Mouse (Mus musculus): ENCODE results near the gene 4933407L21Rik.
A peak's percentile ranks its signal among the peaks of the same experiment; 100 is the strongest.

4933407L21Rik gene

DNA sequence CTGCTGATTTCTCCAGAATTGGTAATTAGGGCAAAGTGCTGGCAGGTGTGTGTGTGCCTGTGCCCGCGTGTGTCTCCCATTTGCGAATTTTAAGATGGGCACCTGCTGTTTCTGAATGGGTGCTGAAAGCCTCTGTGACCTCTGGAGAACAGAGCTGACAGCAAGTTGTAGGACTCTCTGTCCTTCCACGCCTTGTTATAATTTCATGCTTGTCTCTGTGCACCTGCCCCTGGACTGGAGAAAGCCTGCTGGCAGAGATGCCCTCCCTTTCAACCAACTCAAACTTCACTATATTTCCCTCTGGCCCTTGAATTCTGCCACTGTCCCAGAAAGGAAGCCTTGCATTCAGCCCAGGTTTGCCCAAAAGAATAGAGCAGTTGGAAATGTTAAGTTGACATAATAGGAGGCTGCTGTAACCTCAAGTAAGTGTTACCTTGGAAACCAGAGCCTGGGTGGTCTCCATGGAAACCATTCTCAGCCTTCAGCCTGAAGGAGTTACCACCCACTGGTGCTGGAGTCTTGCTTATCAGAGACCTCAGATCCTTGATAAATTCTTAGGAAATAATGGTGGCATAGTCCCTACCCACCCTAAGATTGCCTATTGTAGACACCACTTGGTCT is 11.3 kb upstream of the 4933407L21Rik start:
- DNase-seq = no peak

DNA sequence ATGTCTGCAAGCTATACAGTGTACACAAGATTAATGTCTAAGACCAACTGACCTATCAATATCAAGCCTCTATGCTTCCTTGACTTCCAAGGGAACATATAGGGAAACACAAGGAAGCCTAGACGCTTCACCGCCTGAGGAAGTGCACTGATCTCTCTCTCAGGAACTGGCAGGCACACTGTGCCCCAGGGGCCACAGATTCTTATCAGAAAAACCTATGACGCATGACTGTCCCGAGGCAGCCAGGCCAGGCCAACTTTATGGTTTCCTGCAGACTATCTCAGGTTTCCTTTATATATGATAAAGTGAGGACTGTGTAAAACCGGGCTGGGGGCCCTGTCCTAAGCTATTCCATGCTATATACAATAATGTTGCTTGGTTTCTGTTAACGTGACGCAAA is 8.7 kb upstream of the 4933407L21Rik start:
- no peak for DNase-seq

- DNase-seq = no peak
Observed at GRCm38 (mm10) chr1:85921725-85922124, 6.6 kb upstream of the 4933407L21Rik start.

GRCm38 (mm10) chr1:85922127-85922864 is 6.0 kb upstream of the 4933407L21Rik start:
- DNase-seq = peak in 1 of 2 experiments; percentile 15

DNA sequence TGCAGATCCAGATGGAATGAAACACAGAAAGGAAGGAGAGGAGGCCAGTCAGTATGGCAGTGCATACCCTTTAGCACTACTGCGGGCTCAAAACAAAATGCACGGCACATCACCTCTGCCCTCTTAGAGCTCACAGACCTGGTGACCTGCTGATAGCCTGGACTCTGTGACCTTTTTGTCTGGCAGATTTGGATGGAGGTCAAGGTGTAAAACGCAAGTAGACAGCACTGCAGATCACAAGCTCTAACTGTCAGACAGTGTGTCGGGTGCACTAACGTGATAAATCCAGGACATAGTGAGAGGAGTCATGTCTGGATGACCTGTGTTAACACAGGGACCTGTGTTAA is 5.4 kb upstream of the 4933407L21Rik start:
- DNase-seq = no peak

DNA sequence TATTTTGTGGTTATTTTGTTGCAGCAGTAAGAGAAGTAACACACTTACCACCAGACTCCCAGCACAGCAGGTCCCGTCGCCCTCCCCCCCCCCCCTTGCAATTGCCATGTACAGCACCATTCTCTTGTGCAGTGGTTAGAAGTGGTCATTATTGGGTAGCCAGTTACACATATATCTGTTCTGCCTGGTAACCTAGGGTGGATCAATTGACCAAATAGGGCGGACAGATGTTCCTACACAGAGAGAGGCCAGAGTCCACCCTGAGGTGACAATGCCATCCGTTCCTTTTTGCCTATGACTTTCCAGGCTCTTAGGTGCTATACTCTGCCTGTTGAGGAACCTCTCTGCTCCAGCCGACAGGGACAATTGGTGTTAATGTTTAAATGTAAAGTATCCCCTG is 3.1 kb upstream of the 4933407L21Rik start:
- no peak for DNase-seq

DNA sequence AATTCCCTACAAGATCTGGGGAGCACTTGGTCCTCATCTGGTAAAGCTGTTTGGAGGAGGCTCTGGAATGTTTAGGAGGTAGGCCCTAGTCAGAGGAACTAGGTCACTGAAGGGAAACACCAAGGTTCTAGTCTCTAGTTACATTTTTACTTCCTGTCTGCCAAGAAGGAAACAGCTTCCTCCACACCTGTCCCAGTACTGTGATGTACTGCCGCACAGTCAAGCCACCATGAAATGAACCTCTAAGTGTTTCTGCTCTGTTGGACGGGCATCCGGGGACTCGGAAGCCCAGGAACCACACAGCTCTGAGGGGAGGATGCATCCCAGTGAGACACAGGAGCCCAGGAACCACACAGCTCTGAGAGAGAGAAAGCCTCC is 394 bp downstream of the 4933407L21Rik start:
- no peak for DNase-seq

DNA sequence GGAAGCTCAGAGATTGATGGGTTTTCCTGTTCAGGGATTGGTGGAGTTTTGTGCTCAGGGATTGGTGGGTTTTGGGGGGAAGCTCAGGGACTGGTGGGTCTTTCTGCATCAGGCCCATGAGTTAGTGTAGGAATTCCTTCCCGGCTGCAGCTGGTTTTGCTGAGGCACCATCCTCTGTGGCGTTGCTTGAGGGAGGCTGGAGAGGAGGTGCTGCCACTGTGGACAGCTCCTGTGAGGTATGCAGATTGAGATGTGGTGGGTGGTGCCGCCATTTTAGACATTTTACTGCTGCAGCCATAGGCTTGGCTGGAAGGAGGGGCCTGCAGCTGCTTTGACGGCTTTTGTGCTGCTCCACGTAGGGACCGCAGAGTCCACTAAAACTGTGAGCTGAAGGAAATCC is 1.1 kb downstream of the 4933407L21Rik start:
- no peak for DNase-seq

DNA sequence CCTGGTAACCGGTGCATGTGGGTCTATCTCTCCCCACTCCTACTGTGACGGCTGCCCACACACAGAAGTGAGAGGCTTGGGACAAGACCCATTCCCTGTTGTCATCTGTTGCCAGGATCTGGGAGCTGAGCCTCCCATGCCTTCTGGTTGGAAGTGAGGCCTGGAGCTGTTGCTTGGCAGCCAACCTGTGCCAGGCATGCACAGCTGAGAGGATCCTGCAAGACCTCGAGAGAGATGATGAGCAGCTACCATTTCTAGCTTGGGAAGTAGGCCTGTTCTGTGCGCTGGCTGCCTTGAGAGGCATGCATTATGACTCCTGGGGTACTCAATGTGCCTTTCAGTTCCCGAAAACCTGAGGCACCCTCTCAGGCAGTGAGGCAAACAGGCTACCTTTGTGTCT is 2.9 kb downstream of the 4933407L21Rik start:
- DNase-seq = no peak

DNA sequence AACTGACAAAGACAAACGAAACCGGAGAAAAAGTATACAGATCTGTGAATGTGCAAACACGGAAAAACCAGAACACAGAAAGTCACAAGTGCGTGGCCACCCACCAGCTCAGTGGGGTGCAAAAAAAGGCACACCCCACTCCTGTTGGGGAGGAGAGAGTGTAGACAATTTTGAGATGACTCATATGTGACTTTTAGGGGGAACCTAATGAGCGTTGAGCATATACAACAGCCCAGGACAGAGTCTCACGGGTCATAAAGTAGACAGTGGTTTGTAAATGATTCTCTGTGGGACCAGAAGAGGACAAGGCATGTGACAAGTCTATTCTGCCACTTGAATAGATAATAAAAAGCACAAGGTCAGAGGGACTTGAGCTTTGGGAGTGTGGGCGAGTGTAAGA is 4.9 kb downstream of the 4933407L21Rik start:
- DNase-seq = no peak

DNA sequence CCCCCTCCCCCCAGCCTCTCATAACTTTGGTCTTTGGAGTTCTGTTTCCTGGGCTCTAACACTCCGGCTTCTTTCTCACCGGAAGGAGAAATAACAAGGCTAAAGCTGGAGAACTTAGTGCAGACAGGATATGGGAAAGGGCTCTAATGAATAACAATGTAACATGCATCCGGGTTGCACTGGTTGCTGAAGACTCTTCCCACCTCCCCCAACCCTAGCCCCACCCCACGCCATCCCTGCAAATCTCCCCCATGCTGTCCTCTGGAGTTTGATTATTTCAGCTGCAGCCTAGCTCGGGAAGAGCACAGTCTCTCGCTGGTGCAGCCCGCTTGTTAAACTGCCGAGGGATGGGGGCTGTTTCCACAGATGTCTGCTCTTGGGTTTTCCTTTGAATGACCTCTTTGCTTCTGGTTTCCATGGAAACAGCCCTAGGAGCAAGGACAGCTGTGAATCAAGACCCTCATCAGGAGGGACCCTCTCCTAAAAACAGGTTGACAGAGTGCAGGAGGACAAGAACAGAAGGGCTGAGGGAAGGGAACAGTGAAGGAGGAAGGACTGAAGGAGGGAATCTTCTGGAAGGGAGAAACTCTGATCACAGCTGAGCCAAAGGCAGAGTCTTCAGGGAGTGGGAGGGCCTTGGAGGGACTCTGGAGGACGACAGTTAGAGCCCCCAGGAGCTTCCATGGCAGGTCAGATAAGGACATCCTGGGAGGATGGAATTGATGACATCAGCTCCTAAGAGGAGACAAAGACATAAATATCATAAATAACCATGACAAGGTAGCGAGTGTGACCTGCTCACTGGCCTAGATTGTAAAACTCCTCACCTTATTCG is 5.6 kb downstream of the 4933407L21Rik start:
- no peak for DNase-seq

GRCm38 (mm10) chr1:85934560-85934959 is 6.3 kb downstream of the 4933407L21Rik start:
- DNase-seq = no peak

- peak; percentile 44 to 64 for DNase-seq
Observed at GRCm38 (mm10) chr1:85935148-85935852, 7.0 kb downstream of the 4933407L21Rik start.

DNA sequence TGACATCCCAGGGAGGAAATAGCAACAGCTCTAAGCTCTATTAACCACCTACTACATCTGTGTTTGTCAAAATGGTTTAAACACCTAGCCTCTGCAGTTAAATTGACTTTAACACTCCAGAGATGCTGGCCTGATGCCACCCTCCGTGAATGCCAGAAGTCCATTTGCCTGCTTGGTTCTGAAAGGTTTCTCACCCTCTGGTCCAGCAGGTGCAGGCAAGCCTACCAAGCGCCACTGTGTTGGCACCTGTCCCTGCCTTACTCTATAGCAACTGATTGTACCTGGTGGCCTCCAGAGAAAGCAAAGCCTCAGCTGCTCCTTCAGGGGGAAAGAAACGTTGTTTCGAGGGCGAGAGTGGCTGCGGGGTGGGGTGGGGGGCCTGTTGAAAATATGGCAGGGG is 8.0 kb downstream of the 4933407L21Rik start:
- peak in 1 of 2 experiments; percentile 12 for DNase-seq

DNA sequence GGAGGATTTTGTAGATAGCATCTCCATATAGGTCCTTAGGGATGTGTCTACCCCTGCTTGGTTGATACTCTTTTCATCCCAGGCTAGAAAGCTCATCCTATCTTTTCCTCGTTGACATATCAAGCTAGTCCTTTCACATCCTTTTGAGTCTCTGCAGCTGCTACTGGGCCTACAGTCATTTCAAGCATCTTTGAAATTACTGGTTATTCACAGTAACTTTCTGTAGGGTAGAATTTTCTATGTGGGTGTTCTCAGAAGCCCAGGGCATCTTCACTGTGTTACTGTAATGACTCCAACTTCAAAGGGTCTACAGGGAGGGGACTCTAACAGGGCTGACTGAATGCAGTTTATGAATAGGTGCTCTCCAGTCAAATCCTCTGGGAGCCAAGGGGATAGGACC is 9.0 kb downstream of the 4933407L21Rik start:
- no peak for DNase-seq

- DNase-seq = no peak
Observed at GRCm38 (mm10) chr1:85942318-85942717, 14.0 kb downstream of the 4933407L21Rik start.

- no peak for DNase-seq
Observed at GRCm38 (mm10) chr1:85949085-85949684, 20.9 kb downstream of the 4933407L21Rik start.

- DNase-seq = no peak
Observed at GRCm38 (mm10) chr1:85955150-85955549, 26.9 kb downstream of the 4933407L21Rik start.

GRCm38 (mm10) chr1:85957290-85957689 is 29.0 kb downstream of the 4933407L21Rik start:
- DNase-seq = no peak

GRCm38 (mm10) chr1:85957942-85958619 is 29.8 kb downstream of the 4933407L21Rik start:
- DNase-seq = no peak

GRCm38 (mm10) chr1:85959129-85959888 is 31.0 kb downstream of the 4933407L21Rik start:
- DNase-seq = no peak
